Mouse (Mus musculus): ENCODE measurements around the gene Dscam.

Dscam gene

GRCm38 (mm10) chr16:96724591-96724990, 446.0 kb downstream of the Dscam start:
- no peak for DNase-seq (ENCODE audit: low read depth, low spot score)

GRCm38 (mm10) chr16:96724123-96724522, 446.4 kb downstream of the Dscam start:
- DNase-seq (ENCODE audit: low read depth, low spot score), result no peak

GRCm38 (mm10) chr16:96723066-96723669, 447.4 kb downstream of the Dscam start:
- DNase-seq (ENCODE audit: low read depth, low spot score), result no peak

GRCm38 (mm10) chr16:96722135-96722534, 448.4 kb downstream of the Dscam start:
- no peak for DNase-seq (ENCODE audit: low read depth, low spot score)

GRCm38 (mm10) chr16:96721241-96721640, 449.3 kb downstream of the Dscam start:
- DNase-seq (ENCODE audit: low read depth, low spot score), result no peak

GRCm38 (mm10) chr16:96720666-96721065, 449.9 kb downstream of the Dscam start:
- no peak for DNase-seq (ENCODE audit: low read depth, low spot score)

GRCm38 (mm10) chr16:96718221-96718620, 452.3 kb downstream of the Dscam start:
- DNase-seq (ENCODE audit: low read depth, low spot score), result no peak

- DNase-seq (ENCODE audit: low read depth, low spot score), result no peak
Measured at GRCm38 (mm10) chr16:96716633-96717032, 453.9 kb downstream of the Dscam start.

GRCm38 (mm10) chr16:96711935-96712334, 458.6 kb downstream of the Dscam start:
- DNase-seq (ENCODE audit: low read depth, low spot score), result peak; percentile 31

- DNase-seq (ENCODE audit: low read depth, low spot score), result no peak
Measured at GRCm38 (mm10) chr16:96700551-96700950, 470.0 kb downstream of the Dscam start.

GRCm38 (mm10) chr16:96695882-96696281, 474.7 kb downstream of the Dscam start:
- DNase-seq (ENCODE audit: low read depth, low spot score), result no peak

- no peak for DNase-seq (ENCODE audit: low read depth, low spot score)
Measured at GRCm38 (mm10) chr16:96691576-96691975, 479.0 kb downstream of the Dscam start.

GRCm38 (mm10) chr16:96690052-96690451, 480.5 kb downstream of the Dscam start:
- DNase-seq (ENCODE audit: low read depth, low spot score), result no peak

GRCm38 (mm10) chr16:96689419-96689818, 481.1 kb downstream of the Dscam start:
- no peak for DNase-seq (ENCODE audit: low read depth, low spot score)

- no peak for DNase-seq (ENCODE audit: low read depth, low spot score)
Measured at GRCm38 (mm10) chr16:96685065-96685464, 485.5 kb downstream of the Dscam start.

GRCm38 (mm10) chr16:96684581-96684980, 486.0 kb downstream of the Dscam start:
- DNase-seq (ENCODE audit: low read depth, low spot score), result peak; percentile 39

- no peak for DNase-seq (ENCODE audit: low read depth, low spot score)
Measured at GRCm38 (mm10) chr16:96682289-96682972, 488.1 kb downstream of the Dscam start.

- no peak for DNase-seq (ENCODE audit: low read depth, low spot score)
Measured at GRCm38 (mm10) chr16:96679981-96680380, 490.6 kb downstream of the Dscam start.

- DNase-seq (ENCODE audit: low read depth, low spot score), result no peak
Measured at GRCm38 (mm10) chr16:96677471-96677870, 493.1 kb downstream of the Dscam start.

- DNase-seq (ENCODE audit: low read depth, low spot score), result no peak
Measured at GRCm38 (mm10) chr16:96676663-96677062, 493.9 kb downstream of the Dscam start.

GRCm38 (mm10) chr16:96673191-96673847, 497.2 kb downstream of the Dscam start:
- no peak for DNase-seq (ENCODE audit: low read depth, low spot score)

- peak; percentile 32 for DNase-seq (ENCODE audit: low read depth, low spot score)
Measured at GRCm38 (mm10) chr16:96671603-96672374, 498.8 kb downstream of the Dscam start.

Measured in embryo, embryonic 11.5 days (tissue).